Mouse (Mus musculus): ENCODE measurements around the gene Xrcc5. TPM values are rescaled to one million over a fixed set of nuclear protein-coding genes. Genes with fewer than 3 reads are reported as not detected.

Xrcc5 gene
- polyA plus RNA-seq, 1 experiment from 2014 or later: 49.1 TPM

GRCm38 (mm10) chr1:72434510-72434909 is 127.3 kb downstream of the Xrcc5 start:
- H3K36me3 ChIP-seq (replicated peaks): no peaks in the 10 kb centered on the region
- no peak overlapping the region for H3K4me3 ChIP-seq
- 0 out of 2 replicates have a peak, but pooled peaks cover 2% of the 10 kb centered on the region for H3K4me1 ChIP-seq
- 74% methylated on average over 3 of the region's 3 CpGs for whole genome bisulfite sequencing
- no peak for DNase-seq (ENCODE audit: extremely low spot score, low spot score)
- no peaks in the 10 kb centered on the region for H3K9me3 ChIP-seq
- H3K27ac ChIP-seq: no peak overlapping the region
- H3K27me3 ChIP-seq (ENCODE audit: poor library complexity, severe bottlenecking): no peaks in the 10 kb centered on the region

GRCm38 (mm10) chr1:72436967-72437366 is 129.7 kb downstream of the Xrcc5 start:
- Histone ChIP-seq H3K36me3 (replicated peaks) (no peaks in the 10 kb centered on the region), H3K4me3 (no peak overlapping the region), H3K27me3 (ENCODE audit: poor library complexity, severe bottlenecking) (no peaks in the 10 kb centered on the region), H3K27ac (no peak overlapping the region), H3K9me3 (no peaks in the 10 kb centered on the region), H3K4me1 (0 out of 2 replicates have a peak, but pooled peaks cover 6% of the 10 kb centered on the region)
- WGBS: 80% methylated on average over 5 of the region's 5 CpGs
- no peak for DNase-seq (ENCODE audit: extremely low spot score, low spot score)

GRCm38 (mm10) chr1:72439146-72439545 is 131.9 kb downstream of the Xrcc5 start:
- H3K9me3 ChIP-seq: no peaks in the 10 kb centered on the region
- no peak for DNase-seq (ENCODE audit: extremely low spot score, low spot score)
- no peak overlapping the region for H3K27ac ChIP-seq
- no peaks in the 10 kb centered on the region for H3K27me3 ChIP-seq (ENCODE audit: poor library complexity, severe bottlenecking)
- no peak overlapping the region for H3K4me3 ChIP-seq
- 85% methylated on average over 8 of the region's 8 CpGs for WGBS
- 0 out of 2 replicates have a peak, but pooled peaks cover 4% of the 10 kb centered on the region for H3K4me1 ChIP-seq
- no peaks in the 10 kb centered on the region for H3K36me3 ChIP-seq (replicated peaks)

GRCm38 (mm10) chr1:72442747-72443146 is 135.5 kb downstream of the Xrcc5 start:
- WGBS: 92% methylated on average over 2 of the region's 2 CpGs
- Histone ChIP-seq H3K27me3 (ENCODE audit: poor library complexity, severe bottlenecking) (no peaks in the 10 kb centered on the region), H3K27ac (no peak overlapping the region), H3K36me3 (replicated peaks) (no peaks in the 10 kb centered on the region), H3K4me3 (no peak overlapping the region), H3K4me1 (0 out of 2 replicates have a peak, but pooled peaks cover 4% of the 10 kb centered on the region), H3K9me3 (no peaks in the 10 kb centered on the region)
- no peak for DNase-seq (ENCODE audit: extremely low spot score, low spot score)

Other genes with a start within 250 kb of the Xrcc5 start
- gene Mreg, start 95.1 kb upstream of the Xrcc5 start, polyA plus RNA-seq (2016; fragmentation: Nextera tagmentation; extraction: Ambion mirVana): 3.3 and 4.1 TPM in 2 replicates
- 22.5 and 23.5 TPM in 2 replicates for gene Pecr, start 23.1 kb upstream of the Xrcc5 start, polyA plus RNA-seq (2016; fragmentation: Nextera tagmentation; extraction: Ambion mirVana)
- 3.1 and 3.3 TPM in 2 replicates for gene Tmem169, start 23.1 kb upstream of the Xrcc5 start, polyA plus RNA-seq (2016; fragmentation: Nextera tagmentation; extraction: Ambion mirVana)
- gene March4, start 229.5 kb downstream of the Xrcc5 start, polyA plus RNA-seq (2016; fragmentation: Nextera tagmentation; extraction: Ambion mirVana): not detected in 2 replicates